Mouse (Mus musculus): ENCODE data around the gene Pdcd4. TPM values are rescaled to one million over a fixed set of nuclear protein-coding genes. Genes with fewer than 3 reads are reported as not detected.
"Not testable (repeated sequence)": the region's sequence is repeated elsewhere in the genome, so short reads cannot be mapped to it uniquely, and the experiment has no call there.

Gene Pdcd4
- polyA plus RNA-seq, 1 experiment from 2014 or later, result 90.4 TPM

DNA sequence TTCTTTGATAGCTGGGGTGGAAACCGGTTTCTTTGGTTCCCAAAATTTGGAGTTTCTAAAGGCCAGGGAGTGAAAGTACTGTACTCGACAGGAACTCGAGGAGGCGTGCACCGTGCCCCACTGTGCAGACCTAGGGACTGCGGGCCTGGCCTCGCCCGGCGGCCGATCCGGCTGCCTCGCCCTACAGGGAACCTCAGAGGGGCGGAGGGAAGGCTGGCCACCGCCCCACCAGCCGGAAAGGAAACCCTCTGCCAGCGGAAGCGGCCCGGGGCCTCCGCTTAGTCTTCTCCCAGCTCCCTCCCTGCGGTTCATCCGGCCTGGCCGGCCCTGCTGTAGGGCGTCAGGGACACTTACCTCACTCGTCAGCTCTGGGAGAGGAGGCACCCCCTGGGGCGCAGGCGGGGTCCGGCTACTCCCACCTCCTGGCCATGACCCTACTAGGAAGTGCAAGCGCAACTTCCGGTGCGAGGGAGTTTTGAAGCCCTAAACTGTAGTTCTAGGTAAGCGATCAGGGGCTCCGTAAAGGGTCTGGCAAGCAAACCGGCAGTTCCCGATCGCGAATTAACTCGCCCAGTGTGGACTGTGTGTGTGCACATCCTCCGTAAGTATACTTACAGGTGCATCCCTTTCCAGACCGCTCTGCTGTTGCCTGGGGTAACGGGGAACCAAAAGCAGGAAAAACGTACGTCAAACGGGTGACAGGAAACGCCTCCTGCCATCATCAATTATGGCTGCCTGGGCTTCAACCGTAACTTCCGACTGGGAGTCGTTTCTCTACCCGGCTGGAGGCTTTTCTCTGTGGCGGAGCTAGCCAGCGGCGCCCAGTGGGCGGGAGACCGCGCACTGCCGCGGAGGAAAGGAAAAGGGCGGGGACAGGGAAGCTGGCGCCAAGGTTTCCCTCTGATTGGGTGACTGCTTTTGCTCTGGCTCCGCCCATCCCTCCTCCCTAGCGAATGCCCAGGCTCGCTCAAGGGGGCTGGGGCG, 52.1 kb downstream of the Pdcd4 start, which contains the start of the genes Shoc2 and Bbip1:
Shoc2 (plus strand) TSS at position 505 of the 984 bp plus-strand sequence.
Bbip1 (minus strand) TSS at position 826 of the 984 bp plus-strand sequence.
- Histone ChIP-seq H3K27ac (replicated peaks) (peak within 1 kb of the TSS; percentile 100), H3K27me3 (no peaks in the 10 kb centered on the region), H3K9me3 (no peaks in the 10 kb centered on the region), H3K36me3 (peaks cover 6% of the 10 kb centered on the region; the same call in 1 of the 2 replicates), H3K4me2 (replicated peaks) (peak within 1 kb of the TSS; percentile 65), H3K4me1 (peaks cover 34% of the 10 kb centered on the region), H3K4me3 (peak within 1 kb of the TSS; percentile 99), H3K9ac (replicated peaks) (peak within 1 kb of the TSS; percentile 96)
- WGBS, result under 1% methylated on average over 60 of the region's 62 CpGs
- peak; percentile 94 for ATAC-seq (replicated peaks)

DNA sequence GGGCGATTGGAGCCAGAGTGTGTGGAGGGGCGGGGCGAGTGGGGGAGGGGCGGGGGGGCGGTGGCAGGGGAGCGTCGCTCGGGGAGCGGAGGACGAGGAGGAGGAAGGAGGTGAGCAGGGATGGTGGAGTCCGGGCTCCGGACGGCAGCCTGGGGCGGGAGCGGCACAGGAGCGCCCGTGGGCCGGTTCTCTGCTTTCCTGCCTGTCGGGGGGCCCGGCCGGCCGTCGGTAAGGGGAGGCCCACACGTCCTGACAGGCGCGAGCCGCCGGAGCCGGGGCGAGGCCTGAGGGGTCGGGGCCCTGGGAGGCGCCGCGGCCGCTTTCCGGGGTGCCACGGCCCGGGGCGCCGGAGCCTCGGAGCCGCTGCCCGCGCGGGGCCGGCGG, 52.7 kb downstream of the Pdcd4 start:
- Histone ChIP-seq H3K36me3 (no peaks in the 10 kb centered on the region), H3K27me3 (no peaks in the 10 kb centered on the region)
- WGBS, result under 1% methylated on average over 43 of the region's 47 CpGs

DNA sequence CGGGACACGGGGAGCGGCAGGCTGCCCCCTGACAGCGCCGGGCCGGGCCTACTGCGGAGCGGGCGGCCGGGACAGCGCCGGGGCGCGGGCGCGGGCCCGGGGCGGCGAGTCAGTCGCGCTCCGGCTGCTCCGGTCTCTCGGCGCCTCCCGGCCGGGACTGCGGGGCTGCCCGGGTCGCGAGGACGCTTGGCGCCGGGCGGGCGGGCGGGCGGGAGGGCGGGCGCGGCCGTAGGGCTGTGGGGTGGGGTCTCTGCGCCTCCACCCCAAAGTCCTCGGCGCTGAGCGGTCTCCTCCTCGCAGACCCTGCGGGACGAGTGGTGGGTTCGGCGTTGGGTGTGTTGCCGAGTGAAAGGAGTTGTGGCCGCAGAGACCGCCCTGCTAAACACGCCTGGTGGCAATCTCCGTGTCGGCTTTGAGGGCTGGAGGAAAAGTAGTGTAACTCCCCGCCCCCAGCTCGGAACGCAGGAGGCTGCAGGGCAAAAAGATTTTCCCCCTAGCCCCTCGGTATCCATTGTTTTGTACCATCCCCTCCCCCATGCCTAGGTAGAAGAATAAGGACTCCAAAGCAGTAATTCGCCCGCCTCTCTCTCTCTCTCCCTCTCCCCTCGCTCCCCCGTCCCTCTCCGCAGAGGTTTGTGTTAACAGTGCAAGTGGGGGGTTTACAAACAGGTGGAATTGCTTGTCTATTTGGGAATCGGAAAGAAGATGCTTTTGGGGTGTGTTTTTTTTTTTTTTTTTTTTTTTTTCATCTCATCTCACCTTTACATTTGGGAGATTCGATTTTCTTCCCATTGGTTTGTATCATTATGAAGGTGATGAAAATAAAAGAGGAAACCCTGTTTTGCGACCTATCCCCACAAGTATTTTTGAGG, 53.4 kb downstream of the Pdcd4 start:
- peaks cover 34% of the 10 kb centered on the region for H3K4me1 ChIP-seq
- WGBS, result 1% methylated on average over 62 of the region's 69 CpGs

More for the DNA sequence above, 52.7 kb downstream of the Pdcd4 start:
- H3K4me1 ChIP-seq, result peaks cover 34% of the 10 kb centered on the region
- no peaks in the 10 kb centered on the region for H3K9me3 ChIP-seq
- peak overlapping the region; percentile 99 for H3K4me3 ChIP-seq
- no peak; the same call in 1 of the 2 replicates for ATAC-seq (replicated peaks)
- H3K27ac ChIP-seq (replicated peaks), result peak overlapping the region; percentile 95
- peak overlapping the region; percentile 65 for H3K4me2 ChIP-seq (replicated peaks)
- peak overlapping the region; percentile 96 for H3K9ac ChIP-seq (replicated peaks)

DNA sequence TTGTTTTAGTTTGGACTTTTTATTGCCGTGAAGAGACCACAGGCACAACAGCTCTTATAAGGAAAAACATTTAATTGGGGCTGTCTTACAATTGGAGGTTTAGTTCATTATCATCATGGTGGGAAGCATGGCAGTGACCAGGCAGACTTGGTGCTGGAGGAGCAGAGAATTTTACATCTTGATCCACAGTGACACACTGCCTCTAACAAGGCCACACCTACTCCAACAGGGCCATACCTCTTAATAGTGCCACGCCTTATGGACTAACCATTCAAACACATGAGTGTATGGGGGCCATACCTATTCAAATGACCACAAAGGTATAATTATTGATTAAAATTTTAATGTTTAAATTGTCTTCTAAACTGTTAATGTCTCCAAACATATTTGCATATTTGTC, 65.5 kb downstream of the Pdcd4 start:
- ATAC-seq (replicated peaks), result no peak
- Histone ChIP-seq H3K27me3 (no peaks in the 10 kb centered on the region), H3K4me1 (peaks cover 3% of the 10 kb centered on the region; the same call in 1 of the 2 replicates), H3K36me3 (no peaks in the 10 kb centered on the region), H3K9ac (replicated peaks) (no peak overlapping the region), H3K27ac (replicated peaks) (no peak overlapping the region), H3K9me3 (no peaks in the 10 kb centered on the region), H3K4me3 (no peak overlapping the region), H3K4me2 (replicated peaks) (no peak overlapping the region)
- WGBS, result 86% methylated on average over 2 of the region's 2 CpGs

More for the DNA sequence above, 53.4 kb downstream of the Pdcd4 start:
- Histone ChIP-seq H3K27ac (replicated peaks) (peak overlapping the region; percentile 95), H3K4me2 (replicated peaks) (peak overlapping the region; percentile 65), H3K4me3 (peak overlapping the region; percentile 99), H3K36me3 (no peaks in the 10 kb centered on the region), H3K27me3 (no peaks in the 10 kb centered on the region), H3K9ac (replicated peaks) (peak overlapping the region; percentile 96), H3K9me3 (no peaks in the 10 kb centered on the region)
- ATAC-seq (replicated peaks), result peak; percentile 3

DNA sequence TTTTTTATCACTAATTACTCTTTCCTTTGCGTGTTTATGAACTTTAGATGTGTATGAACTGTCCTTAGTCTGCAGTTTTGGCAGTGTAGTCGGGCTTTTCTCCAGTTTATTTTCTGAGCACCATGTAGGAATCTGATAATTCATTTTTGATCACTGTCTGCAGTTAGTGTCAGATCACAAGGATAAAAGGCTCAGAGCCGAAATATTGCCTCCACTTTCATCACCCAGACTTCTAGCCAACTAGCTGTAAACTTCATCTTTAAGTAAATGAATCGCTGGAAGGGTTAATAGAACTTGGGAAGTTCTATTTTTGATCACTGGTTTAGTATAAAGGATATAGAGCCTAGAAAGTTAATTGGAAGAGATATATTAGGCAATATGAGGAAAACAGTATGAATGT, 70.5 kb downstream of the Pdcd4 start:
- Histone ChIP-seq H3K27me3 (no peaks in the 10 kb centered on the region), H3K4me2 (replicated peaks) (no peak overlapping the region), H3K36me3 (no peaks in the 10 kb centered on the region), H3K27ac (replicated peaks) (no peak overlapping the region), H3K4me3 (no peak overlapping the region), H3K9ac (replicated peaks) (no peak overlapping the region), H3K9me3 (no peaks in the 10 kb centered on the region), H3K4me1 (no peaks in the 10 kb centered on the region; the same call in 1 of the 2 replicates)
- WGBS, result 92% methylated on average over 4 of the region's 4 CpGs
- ATAC-seq (replicated peaks), result no peak

DNA sequence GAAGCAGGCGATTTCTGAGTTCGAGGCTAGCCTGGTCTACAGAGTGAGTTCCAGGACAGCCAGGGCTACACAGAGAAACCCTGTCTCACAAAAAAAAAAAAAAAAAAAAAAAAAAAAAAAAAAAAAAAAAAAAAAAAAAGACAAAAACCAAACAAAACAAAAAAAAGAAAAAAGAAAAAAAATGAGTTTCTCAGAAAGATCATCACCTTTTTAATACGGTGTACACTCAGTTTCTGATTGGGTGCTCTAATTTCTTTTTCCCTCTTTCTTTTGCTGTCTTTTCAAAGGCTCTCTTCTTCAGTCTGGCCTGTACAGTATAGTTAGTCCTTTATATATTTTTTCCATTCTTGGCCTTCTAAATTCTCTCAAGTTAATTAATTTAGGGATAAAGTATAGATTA, 72.3 kb downstream of the Pdcd4 start:
- H3K27me3 ChIP-seq; H3K9ac ChIP-seq (replicated peaks); H3K4me2 ChIP-seq (replicated peaks); H3K9me3 ChIP-seq; H3K36me3 ChIP-seq; H3K27ac ChIP-seq (replicated peaks); H3K4me1 ChIP-seq; ATAC-seq (replicated peaks); H3K4me3 ChIP-seq: not testable (repeated sequence)
- 94% methylated on average over 3 of the region's 3 CpGs for WGBS

DNA sequence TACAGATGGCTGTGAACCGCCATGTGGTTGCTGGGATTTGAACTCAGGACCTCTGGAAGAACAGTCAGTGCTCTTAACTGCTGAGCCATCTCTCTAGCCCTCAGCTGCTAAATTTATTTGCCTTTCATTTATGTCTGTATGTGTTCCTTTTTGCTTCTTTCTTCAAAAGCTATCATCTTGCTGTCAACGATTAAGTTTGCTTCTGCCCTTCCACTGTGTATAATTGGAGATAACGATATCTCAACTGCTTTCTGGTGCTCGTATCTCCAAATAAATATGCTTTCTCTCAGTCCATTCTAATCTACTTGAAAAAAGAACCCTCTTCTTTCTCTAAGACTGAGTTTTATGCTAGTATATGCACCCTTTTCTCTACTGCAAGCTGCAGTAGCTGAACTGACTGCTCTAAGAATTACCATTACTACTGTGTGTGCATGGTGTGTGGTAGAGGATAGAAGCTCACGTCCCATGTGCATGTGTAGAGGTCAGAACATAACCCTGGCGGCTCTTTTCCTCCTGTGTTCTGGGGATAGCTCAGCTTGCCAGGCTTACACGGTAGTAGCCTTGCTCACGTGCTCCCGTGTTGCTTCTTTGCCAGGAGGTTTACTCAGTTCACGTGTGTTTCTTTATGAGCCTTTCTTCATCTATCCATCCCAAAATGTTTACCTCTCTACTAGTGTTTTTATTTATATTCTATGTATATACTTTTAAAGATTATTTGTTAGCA, 73.0 kb downstream of the Pdcd4 start:
- Histone ChIP-seq H3K9ac (replicated peaks) (no peak overlapping the region), H3K9me3 (no peaks in the 10 kb centered on the region), H3K4me2 (replicated peaks) (no peak overlapping the region), H3K4me1 (no peaks in the 10 kb centered on the region; the same call in 1 of the 2 replicates), H3K4me3 (no peak overlapping the region), H3K27ac (replicated peaks) (no peak overlapping the region), H3K36me3 (no peaks in the 10 kb centered on the region), H3K27me3 (no peaks in the 10 kb centered on the region)
- 86% methylated on average over 10 of the region's 10 CpGs for WGBS
- ATAC-seq (replicated peaks), result no peak

DNA sequence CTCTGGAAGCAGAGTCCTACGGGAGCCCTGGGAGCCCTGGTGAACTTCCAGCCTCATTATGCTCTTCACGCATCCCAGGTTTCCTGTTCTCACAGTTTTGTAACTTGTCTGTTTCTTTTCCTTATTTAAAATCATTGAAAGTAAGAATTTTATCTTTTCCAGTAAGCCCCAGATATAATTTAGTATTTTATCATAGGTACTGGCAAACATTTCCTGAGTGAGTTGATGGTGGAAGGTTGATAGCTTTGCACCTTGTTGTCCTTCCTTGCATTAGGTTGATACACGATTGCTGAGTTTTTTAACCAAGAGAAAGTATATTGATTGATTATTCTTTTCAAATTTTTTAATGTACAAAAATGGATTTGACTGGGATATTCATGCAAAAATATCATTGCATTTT, 77.2 kb downstream of the Pdcd4 start:
- WGBS, result 93% methylated on average over 3 of the region's 3 CpGs
- H3K36me3 ChIP-seq, result no peaks in the 10 kb centered on the region
- no peaks in the 10 kb centered on the region for H3K9me3 ChIP-seq
- H3K9ac ChIP-seq (replicated peaks), result no peak overlapping the region
- H3K4me1 ChIP-seq, result no peaks in the 10 kb centered on the region
- H3K4me3 ChIP-seq, result no peak overlapping the region
- H3K4me2 ChIP-seq (replicated peaks), result no peak overlapping the region
- ATAC-seq (replicated peaks), result no peak
- no peak overlapping the region for H3K27ac ChIP-seq (replicated peaks)
- H3K27me3 ChIP-seq, result no peaks in the 10 kb centered on the region

DNA sequence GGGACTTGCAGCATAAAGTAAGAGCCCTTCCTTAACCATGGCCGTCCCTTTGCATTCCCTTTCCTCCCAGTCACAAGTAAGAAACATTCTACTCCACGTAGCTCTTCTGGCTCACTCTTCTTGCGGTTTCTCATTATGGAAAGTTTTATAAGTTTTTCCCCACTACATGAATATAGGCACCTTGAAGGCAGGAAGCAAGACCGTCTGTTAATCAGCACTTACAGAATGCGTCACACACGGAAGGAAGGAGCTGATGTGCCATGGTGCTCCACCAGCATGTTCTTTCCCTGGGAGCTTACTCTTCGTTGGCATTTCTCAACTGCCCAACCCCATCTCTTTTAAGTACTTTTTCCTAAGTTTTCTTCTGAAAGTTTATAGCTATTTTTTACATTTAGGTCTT, 79.9 kb downstream of the Pdcd4 start:
- Histone ChIP-seq H3K4me2 (replicated peaks) (no peak overlapping the region), H3K9ac (replicated peaks) (no peak overlapping the region), H3K36me3 (no peaks in the 10 kb centered on the region), H3K27me3 (no peaks in the 10 kb centered on the region), H3K27ac (replicated peaks) (no peak overlapping the region), H3K9me3 (no peaks in the 10 kb centered on the region), H3K4me3 (no peak overlapping the region), H3K4me1 (no peaks in the 10 kb centered on the region)
- 91% methylated on average over 7 of the region's 7 CpGs for WGBS
- no peak for ATAC-seq (replicated peaks)

DNA sequence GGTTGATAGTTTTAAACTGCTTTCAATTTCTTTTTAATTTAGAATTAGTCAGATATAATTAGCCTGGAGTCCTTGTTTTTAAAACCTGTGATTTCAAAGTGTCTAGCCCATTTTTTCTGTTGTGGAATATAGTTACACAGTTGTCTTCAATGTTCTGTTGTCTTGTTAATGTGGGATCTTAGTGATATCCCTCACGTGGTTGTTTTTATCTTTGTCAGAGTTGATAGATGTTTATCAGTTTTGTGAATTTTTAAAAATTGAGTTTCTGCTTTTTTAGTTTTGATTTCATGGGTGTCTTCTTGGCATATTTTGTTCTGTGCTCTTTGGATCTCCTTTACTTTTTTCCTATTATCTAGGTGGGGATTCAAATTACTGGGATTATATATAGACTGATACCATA, 81.6 kb downstream of the Pdcd4 start:
- H3K9ac ChIP-seq (replicated peaks), result no peak overlapping the region
- H3K4me3 ChIP-seq, result no peak overlapping the region
- ATAC-seq (replicated peaks), result no peak
- H3K36me3 ChIP-seq, result 0 out of 2 replicates have a peak, but pooled peaks cover 3% of the 10 kb centered on the region
- no peaks in the 10 kb centered on the region for H3K4me1 ChIP-seq
- H3K4me2 ChIP-seq (replicated peaks), result no peak overlapping the region
- H3K9me3 ChIP-seq, result no peaks in the 10 kb centered on the region
- 92% methylated on average over 1 of the region's 1 CpGs for WGBS
- H3K27ac ChIP-seq (replicated peaks), result no peak overlapping the region
- H3K27me3 ChIP-seq, result no peaks in the 10 kb centered on the region
